Mouse (Mus musculus) E14TG2a.4 (cell line): ENCODE measurements around the gene Pbxip1.

Experiments
- CTCF ChIP-seq: conservative IDR thresholded peaks from 2 replicates; pipeline ENCODE4 v1.5.1; 2014; ENCODE audit warnings: low read length
- NANOG ChIP-seq: IDR thresholded peaks from 2 replicates; pipeline ENCODE4 v1.6.1; 2014; ENCODE audit warnings: borderline replicate concordance, low read length, mixed read lengths
- POU5F1 ChIP-seq: IDR thresholded peaks from 2 replicates; pipeline ENCODE4 v1.6.1; 2014; ENCODE audit warnings: low read length, borderline replicate concordance

DNA sequence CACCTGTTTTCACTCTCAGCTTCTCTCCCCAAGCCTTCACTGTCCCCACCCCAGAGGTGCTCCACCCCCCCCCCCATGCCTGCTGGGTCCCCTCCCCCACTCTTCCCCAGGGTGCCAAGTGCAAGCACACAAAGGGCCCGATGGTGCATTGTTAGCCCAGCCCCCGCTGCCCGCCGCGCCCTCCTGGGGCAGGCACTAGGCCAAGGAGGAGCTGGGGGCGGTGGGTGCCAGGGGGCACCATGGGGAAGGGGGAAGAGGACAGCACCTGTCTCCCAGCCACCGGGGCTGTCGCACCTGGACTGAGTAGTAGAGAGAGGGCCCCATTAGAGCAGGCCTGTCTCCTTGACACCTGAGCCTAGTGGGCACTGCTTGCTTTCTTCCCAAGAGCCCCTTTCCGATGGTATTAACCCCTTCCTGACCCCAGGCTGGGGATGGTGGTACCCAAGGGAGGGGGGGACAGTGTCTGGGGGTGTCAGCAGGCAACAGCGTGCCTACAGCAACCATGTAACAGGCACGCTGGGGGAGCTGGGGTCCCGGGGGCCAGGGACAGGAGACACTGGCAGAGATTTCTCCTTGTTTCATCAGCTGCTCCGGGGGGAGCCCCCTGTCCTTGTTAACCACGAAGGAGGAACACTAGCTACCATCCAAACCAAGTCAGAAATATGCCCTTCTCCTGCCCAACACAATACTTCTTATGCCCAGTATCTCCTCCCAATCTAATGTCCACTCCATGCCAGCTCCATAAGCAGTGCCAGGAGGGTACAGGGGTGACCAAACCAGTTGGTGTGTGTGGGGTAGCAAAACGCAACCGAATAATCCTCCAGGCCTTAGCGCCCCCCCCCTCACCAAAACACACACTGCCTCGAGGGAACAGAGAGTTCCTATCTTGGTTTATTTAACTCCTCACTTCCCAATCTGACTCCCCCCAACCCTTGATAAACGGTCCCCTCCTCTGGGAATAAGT is 45.5 kb upstream of the Pbxip1 start:
- TF ChIP-seq CTCF (no peak), POU5F1 (no peak), NANOG (no peak)
